Mouse (Mus musculus) embryo, embryonic 11 days (tissue): ENCODE data around the gene Bphl.
A peak's percentile ranks its signal among the peaks of the same experiment; 100 is the strongest.

Experiments used
- DNase-seq: peaks from one replicate; pipeline ENCODE4 v3.0.0-alpha.2; 2015

Gene Bphl

GRCm38 (mm10) chr13:34089358-34089757 is 52.0 kb downstream of the Bphl start:
- no peak for DNase-seq

GRCm38 (mm10) chr13:34095542-34096435 is 58.4 kb downstream of the Bphl start:
- peak; percentile 65 for DNase-seq

- no peak for DNase-seq
These were observed 59.1 kb downstream of the Bphl start for GRCm38 (mm10) chr13:34096455-34096854.

GRCm38 (mm10) chr13:34097086-34097485 is 59.7 kb downstream of the Bphl start:
- DNase-seq, result no peak

- DNase-seq, result no peak
These were observed 63.3 kb downstream of the Bphl start for GRCm38 (mm10) chr13:34100733-34101132.

GRCm38 (mm10) chr13:34101247-34101646 is 63.9 kb downstream of the Bphl start:
- no peak for DNase-seq

- DNase-seq, result no peak
These were observed 64.5 kb downstream of the Bphl start for GRCm38 (mm10) chr13:34101908-34102307.

- DNase-seq, result no peak
These were observed 68.0 kb downstream of the Bphl start for GRCm38 (mm10) chr13:34105364-34105763.

- DNase-seq, result no peak
These were observed 68.9 kb downstream of the Bphl start for GRCm38 (mm10) chr13:34106256-34106655.

GRCm38 (mm10) chr13:34106999-34107398 is 69.6 kb downstream of the Bphl start:
- DNase-seq, result no peak

GRCm38 (mm10) chr13:34109035-34109676 is 71.8 kb downstream of the Bphl start:
- no peak for DNase-seq

GRCm38 (mm10) chr13:34109677-34110058 is 72.3 kb downstream of the Bphl start:
- no peak for DNase-seq

- no peak for DNase-seq
These were observed 73.6 kb downstream of the Bphl start for GRCm38 (mm10) chr13:34111019-34111418.

GRCm38 (mm10) chr13:34111878-34112277 is 74.5 kb downstream of the Bphl start:
- DNase-seq, result no peak

GRCm38 (mm10) chr13:34112369-34113081 is 75.1 kb downstream of the Bphl start:
- DNase-seq, result no peak

GRCm38 (mm10) chr13:34113086-34113485 is 75.7 kb downstream of the Bphl start:
- no peak for DNase-seq

- no peak for DNase-seq
These were observed 77.3 kb downstream of the Bphl start for GRCm38 (mm10) chr13:34114654-34115053.

GRCm38 (mm10) chr13:34116508-34116907 is 79.1 kb downstream of the Bphl start:
- no peak for DNase-seq

- DNase-seq, result no peak
These were observed 81.4 kb downstream of the Bphl start for GRCm38 (mm10) chr13:34118816-34119215.

GRCm38 (mm10) chr13:34119406-34119805 is 82.0 kb downstream of the Bphl start:
- no peak for DNase-seq

- no peak for DNase-seq
These were observed 83.1 kb downstream of the Bphl start for GRCm38 (mm10) chr13:34120536-34120935.
